Mouse (Mus musculus) hindbrain, postnatal 0 days (tissue): ENCODE measurements at regions not wholly inside any gene's neighbourhood (a gene's known extent, or its start where the extent isn't known, plus 50 kb on each side); places are given as distances from the start of the nearest gene placed in this dataset.

Source experiments
- ATAC-seq: fragments of 200-750 bp; cut with Nextera tagmentation; 2 replicates; pipeline ENCODE4 v1.8.0; 2017; ENCODE audit warnings: mild to moderate bottlenecking, moderate TSS enrichment, moderate library complexity
- DNase-seq: peaks from one replicate; pipeline ENCODE4 v3.0.0-alpha.2; 2015; ENCODE audit warnings: low spot score
- H3K27ac ChIP-seq: fragments of 300-500 bp; sonication (generic); 2 replicates; pipeline ENCODE4 v1.5.1; 2014; ENCODE audit warnings: mild to moderate bottlenecking
- H3K27me3 ChIP-seq: fragments of 300-500 bp; sonication (generic); 2 replicates; pipeline ENCODE4 v1.6.1; 2014; ENCODE audit warnings: low read length, mixed read lengths; ENCODE audit not compliant: insufficient read depth
- H3K36me3 ChIP-seq: fragments of 300-500 bp; sonication (generic); 2 replicates; pipeline ENCODE4 v1.6.1; 2014; ENCODE audit warnings: low read length, mixed read lengths; ENCODE audit not compliant: insufficient read depth
- H3K4me1 ChIP-seq: fragments of 300-500 bp; sonication (generic); 2 replicates; pipeline ENCODE4 v1.6.1; 2014; ENCODE audit warnings: antibody characterized with exemption, low read length, mixed read lengths; ENCODE audit not compliant: insufficient read depth
- H3K4me2 ChIP-seq: fragments of 300-500 bp; sonication (generic); 2 replicates; pipeline ENCODE4 v1.6.1; 2014; ENCODE audit warnings: low read depth, mild to moderate bottlenecking, low read length, moderate library complexity, mixed read lengths
- H3K4me3 ChIP-seq: fragments of 300-500 bp; sonication (generic); 2 replicates; pipeline ENCODE4 v1.5.1; 2014; ENCODE audit warnings: low read length
- H3K9ac ChIP-seq: fragments of 300-500 bp; sonication (generic); replicated peaks from 2 replicates; pipeline ENCODE4 v1.6.1; 2014; ENCODE audit warnings: mild to moderate bottlenecking, low read length, moderate library complexity, mixed read lengths
- H3K9me3 ChIP-seq: fragments of 300-500 bp; sonication (generic); 2 replicates; pipeline ENCODE4 v1.6.1; 2016; ENCODE audit warnings: low read length, mixed read lengths
- CTCF ChIP-seq: IDR thresholded peaks from 2 replicates; pipeline ENCODE4 v1.5.1; 2016; ENCODE audit warnings: antibody characterized with exemption, control low read depth, low read depth
- WGBS: fragments of 180-500 bp; shearing (Covaris S2); extraction: QIAGEN DNeasy Blood & Tissue Kit; methylation state at CpG from one replicate; pipeline ENCODE4 v1.1.7; 2014; 5-methylcytosine and 5-hydroxymethylcytosine counted together

DNA sequence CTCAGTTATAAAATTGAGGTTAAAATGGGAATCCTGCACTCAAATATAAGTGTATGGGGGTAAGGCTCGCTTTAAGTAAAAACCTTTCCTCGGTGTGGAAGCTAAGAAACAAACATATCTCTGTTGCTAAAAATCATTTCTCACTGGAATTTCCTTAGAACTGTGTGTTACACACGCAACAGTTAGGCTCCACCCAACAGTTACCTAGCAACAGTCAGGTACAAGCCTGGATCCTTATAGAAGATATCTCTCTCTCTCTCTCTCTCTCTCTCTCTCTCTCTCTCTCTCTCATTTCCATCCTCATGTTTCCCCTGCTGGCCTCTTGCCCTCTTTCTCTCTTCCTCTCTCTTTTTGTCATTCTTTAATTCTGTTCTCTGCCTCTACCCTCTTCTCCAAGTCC, 211.1 kb upstream of the Cxadr start:
- no peak for DNase-seq
- H3K36me3 ChIP-seq: no peaks in the 10 kb centered on the region
- no peaks in the 10 kb centered on the region for H3K4me1 ChIP-seq
- H3K27ac ChIP-seq: no peak overlapping the region
- H3K9me3 ChIP-seq: no peaks in the 10 kb centered on the region
- no peak for ATAC-seq
- TF ChIP-seq CTCF: no peak
- no peak overlapping the region for H3K4me3 ChIP-seq
- H3K4me2 ChIP-seq: no peak overlapping the region
- 81% methylated on average over 3 of the region's 3 CpGs for WGBS
- H3K9ac ChIP-seq: no peak overlapping the region
- no peaks in the 10 kb centered on the region for H3K27me3 ChIP-seq

GRCm38 (mm10) chr16:78067532-78068118, 233.7 kb upstream of the Cxadr start:
- no peak overlapping the region for H3K9ac ChIP-seq
- WGBS: 86% methylated on average over 10 of the region's 10 CpGs
- H3K36me3 ChIP-seq: no peaks in the 10 kb centered on the region
- no peak for TF ChIP-seq CTCF
- ATAC-seq (no peak), DNase-seq (no peak)
- no peak overlapping the region for H3K4me2 ChIP-seq
- no peaks in the 10 kb centered on the region for H3K4me1 ChIP-seq
- no peak overlapping the region for H3K27ac ChIP-seq
- H3K4me3 ChIP-seq: no peak overlapping the region
- no peaks in the 10 kb centered on the region for H3K9me3 ChIP-seq
- no peaks in the 10 kb centered on the region for H3K27me3 ChIP-seq

DNA sequence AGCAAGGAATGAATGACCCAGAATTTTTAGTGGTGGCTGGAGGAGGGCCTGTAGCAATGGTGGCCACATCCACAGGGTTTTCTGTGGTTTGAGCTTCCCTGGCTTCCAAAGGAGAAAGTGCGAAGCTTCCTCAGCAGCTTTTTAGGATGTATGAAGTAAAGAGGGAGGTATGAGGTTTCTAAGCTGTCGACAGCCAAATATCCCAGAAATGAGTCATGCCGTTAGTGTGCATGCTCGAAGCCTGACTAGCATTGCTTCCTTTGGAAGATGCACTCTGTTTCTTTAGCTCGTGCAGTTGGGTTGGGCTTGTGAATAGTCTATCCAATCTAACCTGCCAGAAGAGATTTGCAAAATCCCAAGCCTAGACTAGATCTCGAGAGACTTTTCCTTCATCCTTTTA, 240.8 kb upstream of the Cxadr start:
- no peak overlapping the region for H3K4me2 ChIP-seq
- ATAC-seq (no peak), DNase-seq (no peak)
- no peak overlapping the region for H3K27ac ChIP-seq
- 93% methylated on average over 6 of the region's 6 CpGs for WGBS
- H3K9me3 ChIP-seq: no peaks in the 10 kb centered on the region
- H3K27me3 ChIP-seq: no peaks in the 10 kb centered on the region
- H3K36me3 ChIP-seq: no peaks in the 10 kb centered on the region
- no peaks in the 10 kb centered on the region for H3K4me1 ChIP-seq
- no peak for TF ChIP-seq CTCF
- no peak overlapping the region for H3K9ac ChIP-seq
- no peak overlapping the region for H3K4me3 ChIP-seq

DNA sequence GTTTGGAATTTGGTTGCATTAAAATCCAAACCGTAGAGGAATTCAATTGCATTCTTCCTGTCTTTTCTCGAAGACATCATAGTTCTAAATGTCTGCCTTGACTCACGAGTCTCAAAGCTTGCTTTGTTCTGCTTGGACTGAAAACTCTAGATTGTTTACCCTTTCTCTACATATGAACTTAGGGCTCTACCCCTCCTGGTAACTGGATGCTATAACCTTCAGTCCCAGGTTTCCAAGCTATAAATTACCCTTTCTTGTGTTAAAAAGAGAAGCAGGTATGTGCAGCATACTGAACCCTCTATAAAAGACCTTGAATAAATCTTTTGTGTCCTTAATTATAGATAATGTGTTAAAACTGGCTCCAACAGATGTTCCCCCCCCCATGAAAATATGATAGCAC, 243.7 kb upstream of the Cxadr start:
- no peak for TF ChIP-seq CTCF
- Histone ChIP-seq H3K27ac (no peak overlapping the region), H3K9ac (no peak overlapping the region), H3K36me3 (no peaks in the 10 kb centered on the region), H3K4me2 (no peak overlapping the region), H3K9me3 (no peaks in the 10 kb centered on the region), H3K27me3 (no peaks in the 10 kb centered on the region), H3K4me3 (no peak overlapping the region), H3K4me1 (no peaks in the 10 kb centered on the region)
- DNase-seq (no peak), ATAC-seq (no peak)
- 66% methylated on average over 3 of the region's 3 CpGs for WGBS

DNA sequence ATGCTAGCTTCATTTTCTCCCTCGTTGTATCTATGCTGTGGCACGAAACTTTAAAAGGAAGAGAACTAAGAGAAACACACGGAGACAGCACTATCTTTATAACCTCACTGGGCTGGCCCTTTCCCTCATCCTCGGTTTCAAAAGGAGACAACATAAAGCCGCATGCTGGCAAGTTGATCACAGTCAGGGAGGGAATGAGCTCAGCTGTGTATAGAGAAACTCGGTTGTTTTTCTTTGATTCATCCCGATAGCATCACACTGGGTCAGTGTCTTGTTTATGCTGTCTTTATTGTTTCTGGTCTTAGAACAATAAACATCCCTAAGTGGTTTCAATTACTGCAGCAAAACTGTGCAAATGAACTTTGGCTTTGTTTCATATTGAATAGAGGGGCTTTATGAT, 249.2 kb upstream of the Cxadr start:
- DNase-seq: peak; percentile 20
- H3K4me2 ChIP-seq: no peak overlapping the region
- ATAC-seq: no peak
- whole genome bisulfite sequencing: 29% methylated on average over 7 of the region's 7 CpGs
- no peak for TF ChIP-seq CTCF
- H3K4me1 ChIP-seq: no peaks in the 10 kb centered on the region
- H3K9ac ChIP-seq: no peak overlapping the region
- H3K4me3 ChIP-seq: no peak overlapping the region
- H3K27me3 ChIP-seq: no peaks in the 10 kb centered on the region
- no peaks in the 10 kb centered on the region for H3K9me3 ChIP-seq
- H3K27ac ChIP-seq: no peak overlapping the region
- H3K36me3 ChIP-seq: no peaks in the 10 kb centered on the region

- Histone ChIP-seq H3K36me3 (no peaks in the 10 kb centered on the region), H3K4me2 (no peak overlapping the region), H3K9me3 (no peaks in the 10 kb centered on the region), H3K4me3 (no peak overlapping the region), H3K9ac (no peak overlapping the region), H3K27me3 (no peaks in the 10 kb centered on the region), H3K27ac (no peak overlapping the region), H3K4me1 (no peaks in the 10 kb centered on the region)
- DNase-seq: no peak
- WGBS: 88% methylated on average over 4 of the region's 4 CpGs
- no peak for ATAC-seq
- no peak for TF ChIP-seq CTCF
Measured at GRCm38 (mm10) chr16:78040149-78040920, 261.0 kb upstream of the Cxadr start.
